Mouse (Mus musculus) Patski (cell line): ENCODE results near the gene S1pr4. TPM values are rescaled to one million over a fixed set of nuclear protein-coding genes. Genes with fewer than 3 reads are reported as not detected.

Experiments used
- ATAC-seq: fragments of 100-300 bp; one replicate; pipeline ENCODE4 v1.8.0; 2021
- CTCF ChIA-PET: fragments of 350-600 bp; sonication (Branson Sonifier 250); formaldehyde crosslinking; loops from one replicate; lab custom pipeline; 2022; ENCODE audit warnings: inconsistent platforms; lab: Charles Lee
- POLR2A ChIA-PET: fragments of 350-600 bp; sonication (Branson Sonifier 250); formaldehyde crosslinking; loops from one replicate; lab custom pipeline; 2022; ENCODE audit warnings: antibody characterized with exemption, inconsistent platforms; lab: Charles Lee
- DNase-seq: peaks from one replicate; pipeline ENCODE4 v3.0.0-alpha.2; 2011; ENCODE audit warnings: low read depth, low spot score
- H3K27me3 ChIP-seq: fragments of 371-371 bp; one replicate; pipeline ENCODE4 v1.5.1; 2021
- CTCF ChIP-seq: fragments of 100-300 bp; IDR thresholded peaks from one replicate; pipeline ENCODE4 v1.5.1; 2021
- in situ Hi-C: fragments of 300-500 bp; cut with MboI; formaldehyde crosslinking; loops from 3 replicates; pipeline ENCODE4 v1.11.1; 2018; ENCODE audit warnings: low pct_unique_long_range_greater_than_20kb, mixed read lengths
- polyA plus RNA-seq: library from polyadenylated mRNA; unstranded; gene quantifications from one replicate; pipeline ENCODE4 v1.2.3, GENCODE M21; 2021

S1pr4 gene
- polyA plus RNA-seq, 1 experiment from 2014 or later = 0.03 TPM

DNA sequence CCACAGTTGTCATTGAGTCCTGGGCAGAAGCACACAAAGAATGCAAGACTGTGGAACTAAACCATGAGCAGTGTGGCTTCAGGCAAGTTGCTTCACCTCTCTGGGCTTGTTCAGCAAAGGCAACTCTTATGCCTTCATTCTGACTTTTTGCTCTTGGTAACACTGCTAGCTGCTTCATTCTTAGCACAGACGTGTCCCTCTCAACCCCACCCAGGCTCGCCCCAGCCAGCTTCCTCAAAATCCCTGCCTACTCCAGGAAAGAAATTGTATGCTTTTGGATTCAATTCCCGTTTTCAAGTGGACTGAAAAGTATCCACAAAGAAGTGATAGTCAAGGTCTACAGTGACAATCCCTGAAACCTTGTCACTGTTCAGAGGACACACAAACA, 20.0 kb upstream of the S1pr4 start:
- ChIA-PET POLR2A (no interaction called here), CTCF (interaction anchor here (1.5 to 2.4 kb wide), 3 partner anchors 16 to 31 kb away, joined by 4 to 13 read pairs (median 4); no protein-coding TSS in a partner anchor)
- H3K27me3 ChIP-seq = peaks cover 3% of the 10 kb centered on the region
- ATAC-seq (no peak), DNase-seq (no peak)
- in situ Hi-C loops = no loop called here
- TF ChIP-seq CTCF = no peak

DNA sequence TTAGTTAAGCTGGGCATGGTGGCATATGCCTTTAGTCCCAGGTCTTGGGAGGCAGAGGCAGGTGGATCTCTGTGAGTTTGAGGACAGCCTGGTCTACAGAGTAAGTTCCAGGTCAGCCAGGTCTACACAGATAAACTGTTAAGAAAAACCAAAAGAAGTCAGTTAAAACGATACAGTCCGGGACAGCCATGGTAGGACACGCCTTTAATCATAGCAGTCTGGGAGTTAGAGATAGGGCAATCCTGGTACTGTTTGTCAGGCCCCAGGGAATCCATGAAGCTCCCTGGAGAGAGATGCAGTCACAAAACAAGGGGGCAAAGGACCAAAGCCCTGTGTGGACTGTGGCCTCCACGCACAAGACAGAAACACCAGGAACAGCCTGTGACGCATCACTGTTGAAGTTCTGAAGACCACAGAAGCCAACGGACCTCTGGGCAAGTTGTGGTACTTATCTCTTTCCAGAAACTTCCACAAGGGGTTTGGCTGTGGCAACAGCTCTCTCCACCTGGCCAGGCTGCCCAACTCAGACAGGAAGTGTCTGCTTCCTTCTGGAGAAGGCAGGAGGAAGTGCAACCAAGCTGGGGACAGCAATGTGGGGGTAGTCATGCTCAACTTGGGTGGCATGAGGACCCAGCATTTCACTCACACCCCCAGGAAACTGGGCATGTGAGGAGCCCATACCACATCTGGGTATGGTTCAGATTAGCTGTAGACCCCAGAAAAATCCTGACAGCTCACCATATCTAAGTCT, 19.5 kb upstream of the S1pr4 start:
- H3K27me3 ChIP-seq = peaks cover 3% of the 10 kb centered on the region
- POLR2A ChIA-PET = no interaction called here
- DNase-seq (no peak), ATAC-seq (no peak)
- in situ Hi-C loops = no loop called here
- CTCF ChIA-PET = interaction anchor here (0.9 to 2.4 kb wide), 8 partner anchors 9 to 85 kb away, joined by 3 to 13 read pairs (median 3); no protein-coding TSS in a partner anchor
- no peak for TF ChIP-seq CTCF

DNA sequence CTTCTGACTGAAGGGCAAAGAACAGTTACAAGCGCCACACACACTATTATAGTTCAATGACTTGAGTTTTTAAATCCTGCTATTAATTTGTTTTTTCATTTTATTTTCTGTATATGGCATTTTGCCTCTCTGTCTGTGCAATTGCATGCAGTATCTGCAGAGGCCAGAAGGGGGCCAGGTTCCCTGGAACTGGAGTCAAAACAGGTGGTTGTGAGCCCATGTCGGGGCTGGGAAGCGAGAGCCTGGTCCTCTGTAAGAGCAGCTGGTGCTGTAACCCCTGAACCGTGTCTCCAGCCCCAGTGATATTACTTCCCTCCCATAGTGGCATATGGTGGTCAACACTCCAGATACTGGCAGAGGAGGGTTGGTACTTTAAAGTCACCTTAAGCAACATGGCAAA, 18.6 kb upstream of the S1pr4 start:
- H3K27me3 ChIP-seq = peaks cover 3% of the 10 kb centered on the region
- in situ Hi-C loops = no loop called here
- POLR2A ChIA-PET = no interaction called here
- TF ChIP-seq CTCF = no peak
- DNase-seq = no peak
- CTCF ChIA-PET = interaction anchor here (0.9 to 2.4 kb wide), 8 partner anchors 8 to 86 kb away, joined by 3 to 13 read pairs (median 3); no protein-coding TSS in a partner anchor
- peak; percentile 47 for ATAC-seq

DNA sequence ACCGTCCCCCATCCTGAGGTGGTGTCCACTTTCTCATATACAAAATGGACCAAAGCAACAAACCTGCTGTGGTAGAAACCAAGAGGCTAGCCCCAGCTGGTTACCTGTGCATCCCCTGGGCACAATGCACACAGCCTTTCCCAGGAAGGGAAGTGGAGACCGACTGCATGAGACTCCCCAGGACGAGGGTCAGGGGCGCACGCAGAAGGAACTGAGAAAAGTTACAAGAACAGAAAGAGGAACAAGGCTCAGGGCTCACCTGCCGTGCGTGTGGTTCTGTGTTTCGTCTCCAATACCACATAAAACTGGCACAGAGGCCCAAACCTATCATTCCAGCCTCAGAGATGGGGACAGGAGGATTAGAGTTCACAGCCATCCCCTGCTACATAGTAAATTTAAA, 17.3 kb upstream of the S1pr4 start:
- ChIA-PET POLR2A (no interaction called here), CTCF (interaction anchor here (1.4 kb wide), 1 partner anchor 9 kb away, joined by 3 read pairs; no protein-coding TSS in a partner anchor)
- DNase-seq = no peak
- in situ Hi-C loops = no loop called here
- no peak for TF ChIP-seq CTCF
- peaks cover 8% of the 10 kb centered on the region for H3K27me3 ChIP-seq
- no peak for ATAC-seq

DNA sequence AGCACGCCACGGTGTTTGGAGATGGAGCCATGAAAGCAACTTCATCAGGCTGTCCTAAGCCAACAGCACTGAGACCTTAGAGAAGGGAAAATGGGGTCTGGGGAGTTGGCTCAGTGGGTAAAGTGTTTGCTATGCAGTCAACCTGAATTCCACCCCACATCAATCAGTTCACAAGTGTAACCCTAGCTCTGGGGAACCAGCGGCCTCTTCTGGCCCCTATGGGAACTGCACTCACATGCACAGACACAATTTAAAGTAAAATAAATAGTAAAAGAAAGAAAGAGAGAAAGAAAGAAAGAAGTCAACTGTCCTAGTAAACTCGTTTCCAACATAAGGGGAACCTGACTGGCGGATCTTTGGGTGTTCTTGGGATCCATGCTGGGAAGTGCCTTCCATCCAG, 13.9 kb upstream of the S1pr4 start:
- DNase-seq (no peak), ATAC-seq (no peak)
- CTCF ChIA-PET = no interaction called here
- TF ChIP-seq CTCF = no peak
- in situ Hi-C loops = no loop called here
- POLR2A ChIA-PET = interaction anchor here (1.2 kb wide), 1 partner anchor 8 kb away, joined by 3 read pairs; no protein-coding TSS in a partner anchor
- peaks cover 18% of the 10 kb centered on the region for H3K27me3 ChIP-seq

DNA sequence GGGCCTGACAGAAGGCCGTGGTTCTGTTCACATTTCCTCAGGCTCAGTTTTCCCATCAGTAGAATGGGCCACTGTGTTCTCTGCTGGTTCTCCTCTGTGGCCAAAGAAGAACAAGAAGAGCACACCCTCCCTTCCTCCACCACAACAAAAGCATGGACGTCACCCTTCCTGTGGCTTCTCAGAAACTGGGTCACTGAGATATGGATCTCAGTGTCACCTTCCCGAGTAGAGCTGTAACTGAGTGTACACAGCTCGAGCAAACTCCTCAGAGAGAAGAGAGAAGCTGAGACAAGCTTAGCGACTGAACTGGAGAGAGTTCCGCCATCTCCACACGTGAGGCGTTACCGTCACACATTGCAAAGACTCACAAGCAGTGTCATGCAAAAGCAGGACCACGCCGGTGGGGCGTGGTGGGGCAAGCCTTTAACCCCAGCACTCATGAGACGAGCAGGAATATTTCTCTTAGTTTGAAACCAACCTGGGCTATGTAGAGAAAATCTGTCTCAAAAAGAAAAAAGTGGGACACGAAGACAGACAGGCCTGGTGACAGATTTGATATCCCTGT, 10.4 kb upstream of the S1pr4 start:
- ChIA-PET POLR2A (no interaction called here), CTCF (interaction anchor here (1.3 kb wide), 1 partner anchor 9 kb away, joined by 3 read pairs; no protein-coding TSS in a partner anchor)
- no peak for DNase-seq
- no peak for ATAC-seq
- in situ Hi-C loops = no loop called here
- peaks cover 20% of the 10 kb centered on the region for H3K27me3 ChIP-seq
- no peak for TF ChIP-seq CTCF

DNA sequence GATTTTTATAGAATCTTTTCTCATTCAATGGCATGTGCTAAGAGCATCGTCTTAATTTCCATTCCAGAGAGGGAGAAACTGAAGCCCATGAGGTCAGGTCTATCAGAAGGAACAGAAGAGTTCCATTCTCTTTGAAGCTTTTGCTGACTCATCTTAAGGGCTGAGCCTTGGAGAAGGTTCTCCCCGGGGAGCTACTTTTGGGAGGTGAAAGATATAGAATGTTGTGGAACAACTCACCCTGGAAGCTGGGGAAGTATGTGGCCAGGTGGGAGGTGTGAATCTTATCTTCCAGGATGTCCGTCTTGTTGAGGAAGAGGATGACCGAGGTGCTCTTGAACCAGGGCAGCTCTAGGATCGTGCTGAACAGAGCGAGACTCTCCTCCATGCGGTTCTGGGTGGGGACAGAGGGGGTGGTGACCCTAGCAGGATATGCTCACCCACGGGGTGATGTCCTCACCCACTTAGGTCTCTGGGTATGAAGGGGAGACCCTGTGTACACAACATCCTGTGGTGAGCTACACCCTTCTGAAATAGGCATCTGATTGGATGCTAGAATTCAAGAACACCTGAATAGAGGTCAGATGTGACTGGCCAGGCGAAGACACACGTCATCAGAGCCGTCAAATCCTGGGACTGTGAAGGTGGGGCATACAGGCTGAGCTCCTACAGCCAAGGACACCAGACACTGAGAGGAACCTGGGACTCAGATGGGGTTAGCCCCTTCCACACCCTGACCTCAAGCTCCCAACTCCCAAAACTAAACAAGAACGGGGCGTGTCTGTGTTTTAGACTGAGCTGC, 8.0 kb upstream of the S1pr4 start:
- peaks cover 28% of the 10 kb centered on the region for H3K27me3 ChIP-seq
- no peak for DNase-seq
- ChIA-PET CTCF (interaction anchor here (1.0 to 1.3 kb wide), 3 partner anchors 11 to 44 kb away, joined by 3 to 5 read pairs (median 3); no protein-coding TSS in a partner anchor), POLR2A (no interaction called here)
- in situ Hi-C loops = loop anchor here (5.0 to 10.0 kb wide), 2 partner anchors 94 to 657 kb away; partner anchors contain the start of gene Tle6
- no peak for ATAC-seq
- TF ChIP-seq CTCF = no peak

DNA sequence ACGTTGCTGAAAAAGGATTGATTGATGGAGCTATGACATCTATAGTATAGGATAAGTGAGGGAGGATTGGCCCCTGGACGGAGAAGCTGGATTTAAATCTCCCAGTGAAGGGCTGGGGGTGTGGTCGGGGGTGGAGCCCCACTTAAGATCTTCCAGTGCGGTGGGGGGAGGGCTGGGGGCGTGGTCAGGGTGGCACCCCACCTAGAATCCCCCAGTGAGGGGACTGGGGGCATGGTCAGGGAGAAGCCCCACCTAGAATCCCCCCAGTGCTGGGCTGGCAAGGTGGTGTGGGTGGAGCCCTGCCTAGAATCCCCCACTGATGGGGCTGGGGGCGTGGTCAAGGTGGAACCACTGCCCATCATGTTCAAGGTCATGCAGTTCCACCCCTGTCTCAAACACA, 7.2 kb upstream of the S1pr4 start:
- in situ Hi-C loops = loop anchor here (5.0 to 10.0 kb wide), 2 partner anchors 95 to 658 kb away; partner anchors contain the start of gene Tle6
- H3K27me3 ChIP-seq = peaks cover 22% of the 10 kb centered on the region
- CTCF ChIA-PET = interaction anchor here (1.2 kb wide), 1 partner anchor 44 kb away, joined by 4 read pairs; no protein-coding TSS in a partner anchor
- DNase-seq (no peak), ATAC-seq (no peak)
- POLR2A ChIA-PET = no interaction called here
- no peak for TF ChIP-seq CTCF

DNA sequence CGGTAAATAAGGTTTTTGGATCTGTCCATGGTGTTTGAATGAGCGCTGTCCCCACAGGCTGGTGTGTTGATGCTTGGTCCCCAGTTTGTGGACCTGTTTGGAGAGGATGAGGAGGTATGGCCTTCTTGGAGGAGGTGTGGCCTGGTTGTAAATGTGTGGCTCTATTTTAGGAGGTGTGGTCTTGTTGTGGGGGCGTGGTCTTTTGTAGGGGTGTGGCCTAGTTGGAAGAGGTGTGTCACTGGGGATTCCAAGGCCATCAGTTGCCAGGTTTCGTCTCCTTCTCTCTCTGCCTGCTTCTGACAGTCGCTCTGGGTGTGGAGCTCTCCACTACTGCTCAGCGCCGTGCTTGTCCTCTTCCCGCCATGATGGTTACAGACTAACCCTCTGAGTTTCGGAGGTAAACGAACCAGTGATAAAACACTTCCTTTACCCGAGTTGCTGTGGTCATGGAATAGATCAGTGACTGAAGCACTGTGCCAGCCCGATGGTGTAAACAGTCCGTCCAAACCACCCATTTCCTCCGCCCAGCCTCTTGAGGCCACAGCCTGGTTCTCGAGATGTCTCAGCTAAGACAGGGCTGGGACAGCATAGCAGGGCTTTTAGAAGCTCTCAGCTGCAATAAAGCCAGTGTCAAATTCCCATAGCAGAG, 5.2 kb upstream of the S1pr4 start:
- DNase-seq (no peak), ATAC-seq (no peak)
- peaks cover 17% of the 10 kb centered on the region for H3K27me3 ChIP-seq
- TF ChIP-seq CTCF = no peak
- in situ Hi-C loops = loop anchor here (5.0 to 10.0 kb wide), 2 partner anchors 97 to 660 kb away; partner anchors contain the start of gene Tle6
- ChIA-PET POLR2A (interaction anchor here (0.9 kb wide), 1 partner anchor 9 kb away, joined by 3 read pairs; no protein-coding TSS in a partner anchor), CTCF (interaction anchor here (1.3 kb wide), 1 partner anchor 50 kb away, joined by 3 read pairs; no protein-coding TSS in a partner anchor)
